Mouse (Mus musculus) cerebellum, adult 11 months (tissue): ENCODE data around the gene Fgfbp1.

ENCODE experiments used
- DNase-seq: peaks from one replicate; pipeline ENCODE4 v3.0.0; 2022

Gene Fgfbp1

DNA sequence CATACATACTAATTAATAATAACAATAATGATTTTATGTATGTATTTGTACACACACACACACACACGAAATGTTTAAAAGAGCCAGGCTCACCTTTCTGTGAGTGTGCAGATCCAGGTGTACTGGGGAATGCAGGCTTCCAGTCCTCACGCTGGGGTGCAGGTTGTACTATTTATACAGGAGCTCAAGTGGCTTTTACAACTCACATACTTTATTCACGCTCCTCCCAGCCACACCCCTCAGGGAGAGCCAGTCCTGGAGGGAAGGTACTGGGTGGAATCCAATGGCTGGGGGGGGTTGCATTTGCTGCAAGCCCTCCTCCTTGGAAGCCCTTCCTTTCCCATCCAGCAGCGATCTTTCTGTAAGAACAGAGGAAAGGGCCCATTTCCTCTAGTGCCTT is at the start of gene Fgfbp1:
TSS of gene Fgfbp1 (minus strand) at position 160 of the 400 bp plus-strand sequence.
- DNase-seq, result no peak

DNA sequence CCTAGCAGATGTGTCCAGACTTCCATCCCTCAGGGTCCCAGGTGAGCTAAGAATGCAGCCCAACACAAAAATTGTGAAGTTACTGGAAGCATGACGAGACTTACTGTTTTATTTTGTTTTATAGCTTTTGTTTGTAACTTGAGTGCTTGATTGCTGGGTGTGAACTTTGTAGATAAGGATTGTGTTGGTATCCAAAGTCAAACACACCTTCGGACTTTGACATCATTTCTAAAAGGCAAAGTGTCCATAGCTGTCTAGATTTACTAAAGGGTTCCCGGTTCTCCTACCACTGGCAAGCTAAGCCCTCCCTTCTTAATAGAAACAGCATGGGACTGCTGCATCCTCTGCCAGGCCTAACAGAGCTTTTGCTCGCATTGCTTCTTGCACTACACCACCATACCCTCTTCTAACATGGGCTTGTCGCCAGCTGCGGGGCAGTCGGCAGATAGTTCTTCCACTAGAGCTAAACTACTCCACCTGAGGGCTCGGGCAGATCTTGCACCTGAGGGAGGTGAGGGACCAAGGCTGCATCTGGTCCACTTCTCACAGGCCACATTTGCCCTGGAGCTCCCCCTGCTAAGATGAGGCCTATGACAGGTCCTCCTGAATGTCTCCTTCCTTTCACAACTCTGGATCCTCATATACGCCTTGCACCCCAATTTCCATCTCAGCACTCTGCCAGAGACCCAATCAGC is 16.9 kb upstream of the Fgfbp1 start:
- DNase-seq, result no peak

DNA sequence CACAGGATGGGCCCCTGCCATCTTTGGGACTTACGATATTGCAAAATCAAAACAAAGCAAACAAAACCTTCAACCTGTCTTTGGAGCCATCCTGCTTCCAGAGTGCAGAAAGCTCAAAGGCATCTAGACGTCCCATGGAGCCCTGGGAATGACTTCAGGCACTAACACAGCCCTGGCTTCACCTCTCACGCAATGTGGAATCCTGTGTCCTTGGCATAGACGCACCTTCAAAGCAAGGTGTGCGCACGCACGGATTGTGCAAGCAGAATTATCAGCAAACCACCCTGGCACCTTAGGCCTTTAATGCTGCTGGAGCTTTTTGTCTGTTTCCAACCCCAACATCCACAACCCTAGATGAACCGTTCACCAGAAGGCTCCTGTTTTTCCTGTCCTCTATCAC is 16.0 kb upstream of the Fgfbp1 start:
- DNase-seq, result no peak

DNA sequence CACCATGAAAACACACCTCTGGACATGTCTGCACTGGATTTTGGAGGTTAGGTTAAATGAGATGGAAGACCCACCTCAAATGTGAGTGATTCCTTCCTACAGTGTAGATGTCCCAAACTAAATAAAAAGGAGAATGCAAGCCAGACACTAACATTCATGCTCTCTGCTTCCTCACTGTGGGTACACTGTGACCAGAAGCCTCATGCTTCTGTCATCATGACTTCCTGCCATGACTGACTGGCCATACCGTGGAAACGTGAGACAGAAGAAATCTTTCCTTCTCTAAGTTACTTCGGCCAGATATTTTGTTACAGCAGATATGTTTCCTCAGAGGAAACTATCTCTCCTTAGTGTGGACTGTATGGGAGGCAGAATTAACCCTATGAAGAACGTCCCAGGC is 14.6 kb upstream of the Fgfbp1 start:
- no peak for DNase-seq

DNA sequence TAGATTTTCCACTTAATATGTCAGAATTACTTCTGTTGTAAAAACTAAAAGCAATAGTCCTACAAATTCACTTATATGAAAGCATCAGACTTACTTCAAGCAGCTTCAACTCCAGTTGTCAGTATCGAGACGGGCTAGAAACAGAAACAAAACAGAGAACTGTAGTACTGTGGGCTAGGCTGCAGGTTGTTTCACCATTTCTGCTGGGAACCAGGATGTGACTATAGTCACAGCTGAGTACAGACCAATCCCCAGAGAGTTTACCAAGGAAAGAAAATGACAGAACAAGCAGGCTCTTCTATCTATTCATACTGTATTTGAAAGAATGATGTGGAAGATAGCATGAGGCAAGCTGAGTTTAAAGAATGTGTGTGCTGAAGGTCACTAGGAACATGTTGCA is 13.4 kb upstream of the Fgfbp1 start:
- DNase-seq, result no peak

DNA sequence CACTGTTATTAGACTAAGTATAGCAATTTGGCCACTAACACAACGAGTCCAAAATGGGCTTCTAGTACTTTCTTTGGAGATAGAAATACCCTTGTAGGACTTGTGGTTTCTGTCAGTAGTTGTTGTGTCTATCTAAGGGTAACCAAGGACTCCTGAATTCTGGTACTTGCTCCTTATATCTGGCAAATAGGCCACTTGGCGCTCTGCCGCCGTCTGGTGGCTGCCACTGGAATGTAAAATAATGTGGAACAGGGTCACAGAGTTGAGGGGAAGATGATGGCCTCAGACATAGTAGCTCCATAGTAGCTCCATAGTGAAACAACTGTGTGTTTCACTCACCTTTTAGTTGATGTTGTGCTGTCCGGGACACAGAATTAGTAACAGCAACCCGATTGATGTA is 8.7 kb upstream of the Fgfbp1 start:
- peak; percentile 33 for DNase-seq

DNA sequence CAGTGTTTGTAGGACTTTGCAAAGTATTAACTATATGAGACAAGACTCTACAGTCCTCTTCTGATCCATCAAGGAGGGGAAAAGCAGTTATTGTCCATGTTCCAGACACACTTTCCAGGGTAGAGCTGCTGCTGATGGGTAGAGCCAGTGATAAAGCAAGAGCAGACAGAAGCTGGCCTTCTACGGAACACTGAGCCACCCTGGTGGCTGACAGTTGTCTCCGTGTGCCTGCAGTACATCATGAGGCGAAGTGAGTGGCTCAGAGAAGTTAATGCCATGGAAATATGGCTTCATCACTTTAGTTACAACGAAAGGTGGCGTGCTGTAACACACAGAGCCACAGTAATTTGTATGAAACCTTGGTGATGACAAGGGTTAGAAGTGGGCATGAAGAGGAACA is 7.4 kb upstream of the Fgfbp1 start:
- DNase-seq, result no peak

DNA sequence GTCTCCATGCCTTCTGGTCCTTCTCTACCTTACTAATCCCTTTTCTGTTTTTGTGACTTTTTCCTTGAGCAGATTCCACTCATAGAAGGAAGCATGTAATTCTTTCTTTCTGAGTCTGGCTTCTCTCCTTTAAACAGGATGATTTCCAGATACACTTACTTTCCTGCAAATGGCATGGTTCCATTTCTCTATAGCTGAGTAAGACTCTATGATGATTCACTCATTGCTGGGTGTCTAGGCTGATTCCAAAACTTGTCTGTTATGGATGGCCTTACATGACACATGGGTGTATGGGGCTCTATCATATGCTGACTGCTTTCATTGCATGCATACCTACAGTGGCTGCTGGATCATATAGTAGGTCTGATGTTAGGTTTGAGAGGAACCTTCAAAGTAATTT is 4.6 kb upstream of the Fgfbp1 start:
- no peak for DNase-seq

DNA sequence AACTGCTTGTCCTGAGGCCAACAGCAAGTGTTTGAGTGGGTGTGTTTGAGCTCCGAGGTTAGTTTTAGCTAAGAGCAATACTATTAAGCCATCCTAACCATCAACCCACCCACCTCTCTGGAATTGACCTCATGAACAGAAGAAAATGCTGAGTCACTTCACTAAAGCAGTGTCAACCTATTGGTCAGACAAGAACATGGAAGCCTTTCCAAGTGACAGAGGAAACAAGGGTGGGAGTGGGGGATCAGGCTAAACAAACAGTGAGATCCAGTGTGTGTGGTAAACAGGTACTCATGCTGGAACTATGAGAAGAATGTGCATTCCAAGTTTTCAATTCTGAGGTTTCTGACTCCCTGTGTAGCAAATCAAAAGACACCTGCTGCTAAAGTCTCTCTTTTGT is 1.3 kb upstream of the Fgfbp1 start:
- DNase-seq, result no peak

DNA sequence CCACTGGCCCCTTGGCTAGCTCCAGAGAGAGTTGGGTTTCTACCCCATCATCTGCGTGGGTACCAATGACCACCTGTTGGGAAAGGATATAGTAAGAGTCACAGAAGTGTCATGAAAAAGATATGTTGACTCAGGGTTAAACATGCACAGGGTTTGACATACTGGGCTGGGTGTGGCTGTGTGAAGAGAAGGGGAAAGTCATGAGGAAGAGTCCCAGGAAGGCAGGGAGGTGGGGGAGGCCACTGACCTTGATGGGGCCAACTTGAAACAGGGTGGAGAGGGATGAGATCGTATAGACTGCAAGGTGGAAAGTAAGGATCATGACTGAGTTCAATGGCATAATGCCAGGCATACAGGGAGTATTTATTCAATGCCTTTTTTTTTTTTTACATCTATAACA is 1.2 kb downstream of the Fgfbp1 start:
- no peak for DNase-seq

DNA sequence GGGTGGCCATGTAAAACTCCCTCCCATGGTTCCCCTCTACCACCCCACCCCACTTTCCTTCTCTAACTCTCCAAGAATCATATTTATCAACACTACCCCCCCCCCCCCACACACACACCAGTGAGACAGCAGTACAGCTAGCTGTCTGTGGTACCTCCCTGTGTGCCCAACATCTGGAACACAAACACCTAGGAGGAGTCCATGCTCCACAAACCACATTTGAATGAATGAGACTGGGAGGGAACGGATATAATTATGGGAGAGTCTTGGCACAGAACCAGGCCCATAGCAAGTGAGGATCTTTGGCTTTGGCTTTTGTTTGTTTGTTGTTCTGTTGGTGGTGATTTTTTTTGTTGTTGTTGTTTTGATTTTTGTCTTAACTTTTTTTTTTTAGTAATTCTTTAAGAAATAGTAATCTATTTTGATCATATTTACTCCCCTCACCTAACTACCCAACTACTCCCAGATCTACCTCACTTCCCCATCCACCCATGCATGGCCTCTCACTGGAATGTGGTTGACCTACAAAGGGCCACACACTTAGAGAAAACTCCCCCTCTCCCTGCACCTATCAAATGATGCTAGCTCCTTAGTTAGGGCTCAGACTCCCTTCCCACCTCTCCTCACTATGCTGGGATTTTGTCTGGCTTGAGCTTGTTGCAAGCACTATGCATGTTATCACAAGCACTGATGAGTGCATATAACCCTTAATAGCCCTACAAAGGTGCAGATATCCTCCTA is 4.6 kb downstream of the Fgfbp1 start:
- no peak for DNase-seq

DNA sequence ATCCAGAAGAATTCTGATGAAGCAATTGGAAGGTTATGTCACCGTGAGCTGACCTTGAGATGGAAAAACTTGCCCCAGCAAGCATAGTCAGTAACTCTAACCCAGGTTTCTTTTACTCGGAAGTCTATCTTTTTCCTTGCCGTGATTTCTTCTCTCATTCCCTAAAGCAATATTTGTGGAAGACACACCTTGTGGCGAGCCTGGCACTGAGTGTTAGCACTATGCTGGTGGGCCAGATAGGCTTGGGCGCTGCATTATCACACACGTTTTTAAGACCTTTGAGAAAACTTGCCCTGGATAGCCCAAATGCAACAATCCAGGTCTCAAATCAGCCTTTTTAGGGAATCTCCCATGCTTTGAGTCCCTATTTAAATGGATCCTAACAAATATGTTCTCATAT is 7.4 kb downstream of the Fgfbp1 start:
- no peak for DNase-seq

DNA sequence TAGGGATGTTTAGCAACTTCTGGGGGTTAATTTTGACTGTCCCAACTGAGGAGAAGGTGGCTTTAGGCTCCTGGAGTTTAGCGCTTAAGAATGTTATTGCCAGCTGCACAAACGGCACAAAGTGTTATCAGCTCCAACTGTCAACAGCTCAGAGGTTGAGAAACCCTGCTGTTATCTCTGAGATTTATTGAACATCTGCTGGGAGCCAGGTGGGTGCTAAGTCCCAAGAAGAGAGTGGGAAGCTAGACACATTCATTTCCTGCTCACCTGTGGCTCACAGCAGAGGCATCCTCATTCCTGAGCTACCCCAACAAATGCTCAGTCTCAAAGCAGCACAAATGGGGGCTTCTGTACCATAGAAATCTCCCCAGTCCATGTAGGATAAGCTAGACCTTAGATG is 10.4 kb downstream of the Fgfbp1 start:
- no peak for DNase-seq

DNA sequence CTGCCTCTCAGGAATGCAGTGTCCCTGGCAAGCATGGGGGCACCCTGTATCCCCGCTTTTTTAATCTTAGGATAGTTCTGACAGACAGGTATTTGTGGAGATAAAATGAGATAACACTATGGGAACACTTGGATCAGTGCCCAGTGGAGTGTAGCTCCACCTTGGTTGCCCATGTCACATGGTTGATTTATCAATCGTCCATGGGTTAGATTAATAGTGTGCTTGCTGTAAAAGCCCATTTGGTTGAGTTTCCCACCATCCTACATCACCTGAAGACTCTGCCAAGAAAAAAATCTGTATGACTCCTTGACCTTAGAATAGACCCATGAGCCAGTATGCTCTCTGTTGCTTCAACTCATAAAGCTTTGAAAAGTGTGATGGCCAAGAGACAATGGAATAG is 11.0 kb downstream of the Fgfbp1 start:
- DNase-seq, result no peak

DNA sequence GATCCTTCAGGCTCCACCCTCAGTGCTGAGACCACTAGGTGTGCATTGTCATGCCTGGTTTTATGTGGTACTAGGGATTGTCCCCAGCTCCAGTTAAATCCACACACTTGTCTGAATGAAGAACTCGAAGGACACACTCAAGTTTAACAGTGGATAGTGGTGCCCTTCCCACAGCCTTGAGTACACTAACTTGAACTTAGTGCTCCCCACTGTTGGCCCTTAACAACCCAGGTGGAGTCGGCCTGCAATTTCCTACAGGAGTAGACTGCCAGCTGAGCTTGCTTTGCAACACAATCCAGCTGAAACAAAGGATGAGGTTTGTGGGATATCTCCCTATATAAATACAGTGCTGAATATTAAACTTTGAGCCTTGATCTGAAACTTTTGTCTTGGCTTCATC is 12.9 kb downstream of the Fgfbp1 start:
- no peak for DNase-seq

DNA sequence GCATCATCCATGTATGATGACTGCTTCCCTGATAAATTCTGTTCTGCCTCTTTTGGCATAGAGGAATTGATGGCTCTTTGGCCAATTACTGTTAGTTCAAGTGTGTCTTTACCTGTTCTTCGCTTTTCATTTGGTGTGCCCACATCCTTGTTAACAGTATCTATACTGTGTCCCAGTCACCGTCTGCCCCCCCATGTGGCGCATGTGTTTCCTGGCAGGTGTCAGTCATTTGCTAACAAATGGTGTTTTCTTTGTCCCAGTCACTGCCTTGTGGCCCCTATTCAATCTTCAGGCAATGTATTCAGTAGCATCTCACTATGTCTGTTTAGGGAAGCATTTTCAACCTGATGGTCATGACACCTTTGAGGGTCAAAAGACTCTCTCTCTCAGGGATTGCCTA is 20.5 kb downstream of the Fgfbp1 start:
- DNase-seq, result no peak

DNA sequence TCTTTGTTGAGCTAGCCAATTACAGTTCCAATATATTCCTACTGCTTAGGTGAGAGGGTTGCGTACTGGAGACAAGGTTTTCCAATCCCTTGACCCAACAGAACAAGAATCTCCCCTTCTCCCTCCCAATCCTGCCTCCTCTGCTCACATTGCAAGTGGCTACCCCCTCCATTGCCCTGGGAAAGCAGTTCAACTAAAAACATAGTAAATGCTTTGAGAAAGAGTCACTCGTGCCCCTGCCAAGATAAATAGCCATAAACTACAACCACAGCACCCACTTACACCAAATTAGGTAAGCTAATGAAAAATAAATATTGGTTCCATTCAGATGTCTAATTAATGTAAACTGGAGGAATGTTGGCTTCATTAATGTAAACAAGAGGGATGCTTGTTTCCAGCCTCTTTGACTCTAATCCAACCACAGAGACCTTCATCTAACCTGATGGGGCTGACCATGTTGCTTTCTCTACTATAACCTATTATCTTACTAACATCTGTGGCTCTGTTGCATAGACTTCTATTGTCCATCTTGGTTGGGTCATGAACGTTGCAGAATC is 21.6 kb downstream of the Fgfbp1 start:
- no peak for DNase-seq

DNA sequence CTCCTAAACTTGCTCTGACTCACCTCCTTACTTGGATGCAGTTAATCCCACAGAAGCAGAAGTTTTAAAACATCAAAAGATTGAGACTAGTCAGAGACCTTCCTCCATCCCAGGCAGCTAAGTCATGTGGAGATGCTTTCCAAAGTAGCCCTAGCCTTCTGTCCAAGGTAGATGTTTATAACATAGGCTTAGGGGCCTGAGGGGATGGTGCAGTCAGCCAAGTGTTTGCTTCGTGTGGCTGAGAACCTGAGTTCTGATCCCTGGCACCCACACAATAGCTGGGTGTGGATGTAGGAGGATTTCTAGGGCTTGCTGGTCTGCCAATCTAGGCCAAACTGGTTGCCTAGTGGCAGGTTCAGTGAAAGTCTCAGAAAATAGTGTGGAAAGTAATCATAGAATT is 28.3 kb downstream of the Fgfbp1 start:
- no peak for DNase-seq

DNA sequence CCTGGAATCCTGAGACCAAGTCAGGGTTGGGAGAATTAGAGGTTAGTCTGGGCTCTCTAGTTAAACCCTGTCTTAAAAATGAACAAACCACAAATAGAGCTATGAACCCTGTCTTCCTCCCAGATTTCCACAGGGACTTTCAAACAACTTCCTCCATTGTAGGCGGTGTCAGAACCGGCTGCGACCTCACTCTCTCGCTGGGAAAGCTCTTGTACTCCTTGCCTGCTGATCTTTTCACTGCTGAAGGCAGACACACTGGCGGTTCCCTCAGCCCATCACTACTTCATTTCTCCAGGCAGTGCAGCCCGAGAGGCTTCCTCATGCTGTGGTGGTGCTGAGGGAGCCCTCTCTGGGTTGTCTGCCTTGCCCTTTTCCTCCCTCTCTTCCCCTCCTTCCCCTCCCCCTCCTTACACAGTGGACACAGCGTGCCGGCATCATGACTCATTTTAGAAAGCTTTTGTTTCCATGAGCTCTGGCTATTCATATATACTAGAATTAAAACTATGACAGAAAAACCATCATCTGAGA is 32.8 kb downstream of the Fgfbp1 start:
- no peak for DNase-seq

DNA sequence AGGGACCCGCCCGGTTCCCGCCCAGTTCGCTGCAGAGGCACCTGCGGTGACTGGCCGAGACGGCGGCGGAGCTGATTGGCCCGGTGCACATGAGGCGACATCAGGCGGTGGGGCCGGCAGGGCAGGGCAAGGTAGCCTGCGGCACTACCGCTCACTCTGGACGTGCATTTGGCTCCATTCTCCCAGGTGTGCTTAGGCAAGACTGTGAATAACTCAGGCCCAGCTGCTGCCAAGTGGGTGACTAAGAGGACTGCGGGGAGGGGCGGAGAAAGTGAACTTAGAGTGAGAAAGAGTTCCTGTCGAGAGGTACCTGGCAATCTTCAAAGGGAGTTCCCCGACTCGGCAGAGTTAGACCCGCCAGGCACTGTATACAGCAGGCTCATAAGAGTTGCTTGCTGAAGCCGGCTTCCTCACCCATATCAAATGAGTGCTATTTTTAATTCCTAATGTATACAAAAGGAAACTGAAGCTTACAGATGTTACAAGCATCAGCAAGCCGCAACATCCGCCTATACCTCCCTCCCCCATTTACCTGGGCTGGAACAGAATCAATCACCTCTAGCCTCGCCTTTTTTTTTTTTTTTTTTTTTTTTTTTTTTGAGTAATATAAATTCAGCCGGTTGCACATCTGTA is 33.4 kb downstream of the Fgfbp1 start:
- no peak for DNase-seq

DNA sequence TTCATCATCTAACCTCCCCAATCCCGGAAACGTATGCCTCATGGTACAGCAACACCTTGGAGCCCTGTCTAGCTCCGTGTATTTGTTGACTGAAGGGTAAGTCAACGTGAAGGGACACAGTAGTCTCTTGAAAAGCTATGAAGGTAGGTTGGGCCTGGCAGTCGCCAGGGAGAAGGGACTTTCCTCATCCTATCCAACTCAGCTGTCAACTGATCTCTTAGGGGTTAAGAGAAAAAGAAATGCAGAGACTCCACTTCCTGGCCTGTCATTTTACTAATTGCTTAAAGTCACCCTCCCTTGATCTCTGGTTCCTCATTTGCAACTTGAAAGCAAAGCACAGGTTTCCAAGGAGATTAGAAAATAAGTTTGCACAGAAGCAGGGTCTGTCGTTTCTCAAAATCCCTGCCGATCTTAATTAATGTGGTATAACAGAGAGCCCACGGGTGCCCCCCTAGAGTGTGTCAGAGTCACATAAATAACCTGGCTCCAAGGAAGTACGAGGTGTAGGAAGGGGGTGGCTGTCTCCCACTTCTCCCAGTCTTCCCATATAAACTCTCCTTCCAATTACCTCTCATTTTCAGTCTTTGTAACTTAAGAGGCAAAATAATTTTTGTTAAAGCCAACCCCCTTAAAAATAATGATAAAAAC is 34.1 kb downstream of the Fgfbp1 start:
- DNase-seq, result no peak

DNA sequence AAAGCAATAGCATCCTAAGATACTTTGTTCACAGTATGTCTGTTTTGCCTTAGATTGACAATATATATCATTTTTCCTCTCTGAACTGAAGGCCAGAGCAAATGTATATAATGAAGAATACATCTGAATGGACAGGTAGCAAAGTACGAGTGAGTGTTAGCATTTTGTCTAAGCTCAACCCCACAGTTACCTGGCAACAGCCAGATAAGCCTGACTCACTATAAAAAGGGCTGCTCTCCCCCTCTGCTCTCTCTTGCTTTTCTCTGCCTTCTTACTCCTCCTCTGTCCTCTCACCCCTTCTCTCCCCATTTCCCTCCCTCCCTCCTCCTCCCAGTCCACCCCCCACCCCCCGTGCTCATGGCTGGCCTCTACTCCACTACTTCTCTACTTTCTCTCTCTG is 48.3 kb downstream of the Fgfbp1 start:
- no peak for DNase-seq
